Mouse (Mus musculus) kidney, adult 11 months (tissue): ENCODE results near the gene Ankrd50.

ENCODE experiments used
- DNase-seq: peaks from one replicate; pipeline ENCODE4 v3.0.0; 2022

Gene Ankrd50

DNA sequence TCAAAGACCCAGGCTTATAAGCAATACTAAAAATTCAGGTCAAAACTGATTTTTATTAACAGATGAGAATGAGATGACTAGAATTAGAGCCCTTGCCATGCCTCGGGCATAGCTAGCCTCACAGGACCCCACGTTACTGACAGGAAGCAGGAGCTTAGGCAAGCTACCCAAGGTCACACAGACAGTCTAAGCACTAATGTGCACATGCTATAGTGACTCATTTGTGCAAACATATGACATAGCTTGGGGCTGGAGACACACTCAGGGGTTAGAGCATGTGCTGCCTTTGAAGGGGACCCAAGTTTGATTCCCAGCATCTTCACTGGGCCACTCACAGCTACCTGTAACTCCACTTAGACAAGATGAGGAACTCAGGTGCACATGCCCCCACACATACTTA, 22.9 kb downstream of the Ankrd50 start:
- no peak for DNase-seq

DNA sequence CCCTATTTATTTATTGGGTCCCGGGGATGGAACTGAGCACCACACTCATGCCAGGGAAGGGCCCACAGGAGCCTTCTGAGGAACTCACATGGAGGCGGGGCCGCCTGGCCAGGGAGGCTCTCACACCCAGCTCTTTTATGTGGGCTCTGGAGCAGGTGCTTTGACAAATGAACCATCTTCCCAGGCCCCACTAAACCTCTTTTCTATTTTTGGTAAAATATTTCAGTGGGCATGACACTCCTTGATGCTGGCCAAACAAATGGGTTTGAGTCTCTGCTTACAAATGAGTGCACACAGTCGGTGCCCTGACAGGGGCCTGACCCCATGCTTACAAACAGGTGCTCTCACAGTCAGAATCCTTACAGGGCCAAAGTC, 24.4 kb downstream of the Ankrd50 start:
- DNase-seq: no peak

DNA sequence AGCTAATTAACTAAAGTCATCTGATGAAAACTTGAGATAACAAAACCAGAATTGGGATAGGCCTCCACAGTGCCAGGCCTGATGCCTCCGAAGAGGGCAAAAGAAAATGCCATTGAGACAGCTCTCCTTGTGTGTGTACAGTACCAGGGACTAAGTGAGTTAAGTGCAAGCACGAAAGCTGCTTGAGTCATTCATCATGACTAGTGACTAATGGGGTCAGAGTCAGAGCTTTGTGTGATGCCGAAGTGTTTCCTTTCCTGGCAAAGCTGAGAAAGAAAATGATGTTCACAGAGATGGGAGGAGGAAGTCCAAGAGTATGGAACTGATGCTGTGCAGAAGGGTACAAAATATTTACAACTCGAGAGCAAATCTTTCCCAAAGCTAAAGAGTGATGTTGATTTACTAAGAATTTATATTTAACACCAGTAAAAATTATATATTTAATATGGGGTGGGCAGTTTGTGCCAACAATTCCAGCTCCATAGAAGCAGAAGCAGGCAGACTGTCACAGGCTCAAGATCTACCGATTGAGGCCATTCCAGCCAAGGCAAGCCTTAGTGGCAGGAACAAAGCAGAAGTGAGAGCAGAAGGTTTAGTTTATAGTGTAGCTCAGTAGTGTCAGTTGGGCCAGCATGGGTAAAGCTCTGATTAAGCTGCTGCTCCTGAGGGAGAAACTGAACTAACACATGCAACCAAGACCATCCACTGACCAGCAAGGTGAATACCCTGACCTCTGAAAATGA, 25.0 kb downstream of the Ankrd50 start:
- DNase-seq: no peak

DNA sequence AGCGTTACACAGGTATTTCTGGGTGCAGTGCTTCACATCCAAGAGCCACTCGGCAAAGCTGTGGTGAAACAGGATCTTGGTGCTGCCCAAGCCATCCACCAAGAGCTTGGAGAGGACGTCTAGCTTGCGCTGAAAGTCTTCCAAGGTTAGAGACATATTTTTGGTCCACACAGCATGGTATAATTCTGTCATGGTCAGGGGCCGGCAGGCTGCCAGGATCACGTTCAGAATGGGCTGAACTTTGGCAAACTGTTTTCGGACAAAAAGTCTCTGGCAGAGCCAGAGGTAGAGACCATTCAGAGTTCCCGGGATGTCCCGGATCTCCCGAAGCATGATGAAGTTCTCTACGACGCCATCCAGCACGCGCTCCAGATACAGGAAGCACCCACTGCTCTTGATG, 27.6 kb downstream of the Ankrd50 start:
- no peak for DNase-seq

DNA sequence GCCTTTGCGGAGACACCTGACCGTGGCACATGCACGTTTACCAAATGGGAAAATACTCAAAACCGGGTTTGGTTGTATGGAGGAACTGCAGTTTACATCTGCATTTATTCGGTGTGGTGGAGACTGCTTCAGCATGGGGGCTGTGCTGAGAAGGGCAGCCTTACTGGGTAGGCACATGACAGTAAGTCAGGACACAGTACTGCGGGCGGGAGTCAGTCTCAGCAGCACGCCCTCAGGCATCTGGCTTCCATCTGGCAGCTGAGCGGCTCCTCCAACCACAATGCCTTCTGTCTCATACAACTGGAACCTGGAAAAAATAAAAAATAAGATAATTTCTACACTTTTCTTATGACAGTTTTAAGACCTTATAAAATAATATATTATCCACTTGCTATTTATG, 32.4 kb downstream of the Ankrd50 start:
- DNase-seq: no peak

DNA sequence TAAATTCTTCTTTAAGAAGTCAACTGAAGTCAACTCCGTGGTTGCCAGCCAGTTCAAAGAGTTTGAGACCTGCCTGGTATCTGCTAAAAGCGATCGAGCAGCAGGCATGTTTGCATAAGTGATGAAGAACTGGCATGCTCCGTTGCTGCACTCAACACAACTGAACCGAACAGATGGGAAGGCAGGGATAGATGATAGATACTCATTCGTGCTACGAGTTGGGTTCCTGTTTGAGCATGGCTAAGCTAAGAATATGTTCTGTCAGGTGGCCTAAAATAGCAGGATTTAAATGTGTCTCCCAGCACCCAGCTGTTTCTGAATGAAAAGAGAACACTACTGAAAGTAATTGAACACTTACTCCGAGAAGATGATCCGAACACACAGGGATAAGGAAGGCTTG, 38.1 kb downstream of the Ankrd50 start:
- DNase-seq: no peak

DNA sequence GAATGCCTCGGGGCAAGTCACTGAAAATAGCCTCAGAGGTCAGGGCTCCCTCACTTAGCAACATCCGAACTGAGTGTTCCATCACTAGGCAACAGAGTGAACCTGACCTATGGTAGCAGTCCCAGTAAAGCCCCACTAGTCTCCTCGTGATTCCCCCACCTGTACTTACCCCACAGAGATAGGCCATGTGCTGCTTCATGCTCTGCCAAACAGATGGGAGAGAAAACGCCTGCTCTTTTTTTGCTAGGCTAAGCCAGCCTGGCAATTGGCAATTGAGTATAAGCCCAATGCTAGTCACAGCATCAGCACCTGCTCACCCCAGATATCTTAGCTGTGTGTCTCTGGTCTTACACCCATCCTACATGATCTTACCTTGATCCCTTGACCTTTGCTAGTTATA, 40.8 kb downstream of the Ankrd50 start:
- no peak for DNase-seq

DNA sequence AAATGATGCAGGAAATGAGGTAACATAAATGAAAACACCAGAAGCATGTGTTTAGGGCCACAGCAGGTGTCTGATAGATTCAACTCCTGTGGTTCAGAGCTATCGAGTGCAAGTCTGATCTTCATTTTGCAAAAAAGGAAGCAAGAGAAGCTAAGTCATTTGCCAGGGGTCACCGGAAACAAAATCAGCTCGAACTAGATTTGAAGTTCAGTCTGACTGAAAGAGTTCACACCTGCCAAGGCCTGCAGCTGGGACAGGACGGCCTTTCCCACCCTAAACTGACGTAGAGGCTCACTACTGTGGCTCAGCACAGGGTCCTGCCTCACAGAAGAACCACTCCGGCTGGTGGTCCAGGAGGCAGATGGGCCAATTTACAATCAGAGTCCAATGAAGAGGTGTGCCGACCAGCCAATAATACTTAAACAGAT, 44.1 kb downstream of the Ankrd50 start:
- no peak for DNase-seq

DNA sequence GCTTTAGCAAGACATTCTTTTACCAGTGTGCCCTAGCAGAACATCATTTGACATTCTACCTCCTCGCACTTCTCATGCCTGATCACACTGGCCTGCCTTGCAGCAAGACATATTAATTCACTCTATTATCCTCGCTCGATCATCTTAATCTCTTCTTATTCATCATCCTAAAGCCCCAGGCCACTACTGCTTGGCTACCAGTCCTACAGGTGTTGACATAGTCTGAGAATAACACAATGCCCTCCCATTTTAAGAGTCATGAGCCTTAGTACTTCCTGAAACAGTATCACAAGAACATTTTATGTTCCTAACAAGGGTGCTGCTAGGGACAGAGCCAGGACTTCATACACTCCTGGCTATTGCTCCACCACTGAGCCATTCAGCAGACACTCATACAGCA, 48.0 kb downstream of the Ankrd50 start:
- DNase-seq: no peak

DNA sequence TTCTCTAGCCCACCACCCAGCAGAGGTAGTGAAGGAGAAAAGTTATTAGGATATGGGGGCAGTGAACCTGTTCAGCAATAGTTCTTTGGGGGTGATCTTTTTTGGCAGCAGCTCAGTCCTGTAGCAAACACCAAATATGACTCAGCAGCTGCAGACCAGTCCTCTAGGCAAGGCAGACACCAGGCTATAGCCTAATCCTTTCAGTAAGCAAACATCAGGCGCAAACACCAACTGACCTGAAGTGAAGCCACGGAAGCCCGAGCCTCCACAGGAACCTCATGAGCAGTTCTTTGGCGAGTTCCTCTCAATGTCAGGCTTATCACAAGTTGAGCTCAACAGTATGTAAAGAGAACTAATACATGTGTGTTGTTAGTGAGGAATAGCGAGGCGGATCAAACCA, 48.8 kb downstream of the Ankrd50 start:
- DNase-seq: no peak

DNA sequence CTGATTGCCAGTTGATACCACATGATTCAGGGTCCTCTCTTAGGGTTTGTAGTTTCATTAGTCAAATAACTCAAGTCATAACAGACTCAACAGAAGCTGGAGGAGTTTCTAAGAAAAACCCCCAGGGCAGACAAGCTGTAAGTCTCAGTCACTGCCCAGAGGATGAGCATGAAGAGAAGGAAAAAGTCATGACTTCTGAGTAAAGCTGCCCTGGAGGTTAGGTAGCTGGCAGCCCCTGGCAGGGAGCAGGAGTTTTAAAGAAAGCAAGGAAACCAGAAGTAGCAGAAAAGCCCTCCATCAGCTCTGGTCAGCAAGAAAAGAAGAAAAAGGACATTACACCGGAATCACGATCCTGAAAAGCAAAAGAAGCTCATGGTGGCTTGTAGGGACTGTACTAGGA, 50.2 kb downstream of the Ankrd50 start:
- no peak for DNase-seq

DNA sequence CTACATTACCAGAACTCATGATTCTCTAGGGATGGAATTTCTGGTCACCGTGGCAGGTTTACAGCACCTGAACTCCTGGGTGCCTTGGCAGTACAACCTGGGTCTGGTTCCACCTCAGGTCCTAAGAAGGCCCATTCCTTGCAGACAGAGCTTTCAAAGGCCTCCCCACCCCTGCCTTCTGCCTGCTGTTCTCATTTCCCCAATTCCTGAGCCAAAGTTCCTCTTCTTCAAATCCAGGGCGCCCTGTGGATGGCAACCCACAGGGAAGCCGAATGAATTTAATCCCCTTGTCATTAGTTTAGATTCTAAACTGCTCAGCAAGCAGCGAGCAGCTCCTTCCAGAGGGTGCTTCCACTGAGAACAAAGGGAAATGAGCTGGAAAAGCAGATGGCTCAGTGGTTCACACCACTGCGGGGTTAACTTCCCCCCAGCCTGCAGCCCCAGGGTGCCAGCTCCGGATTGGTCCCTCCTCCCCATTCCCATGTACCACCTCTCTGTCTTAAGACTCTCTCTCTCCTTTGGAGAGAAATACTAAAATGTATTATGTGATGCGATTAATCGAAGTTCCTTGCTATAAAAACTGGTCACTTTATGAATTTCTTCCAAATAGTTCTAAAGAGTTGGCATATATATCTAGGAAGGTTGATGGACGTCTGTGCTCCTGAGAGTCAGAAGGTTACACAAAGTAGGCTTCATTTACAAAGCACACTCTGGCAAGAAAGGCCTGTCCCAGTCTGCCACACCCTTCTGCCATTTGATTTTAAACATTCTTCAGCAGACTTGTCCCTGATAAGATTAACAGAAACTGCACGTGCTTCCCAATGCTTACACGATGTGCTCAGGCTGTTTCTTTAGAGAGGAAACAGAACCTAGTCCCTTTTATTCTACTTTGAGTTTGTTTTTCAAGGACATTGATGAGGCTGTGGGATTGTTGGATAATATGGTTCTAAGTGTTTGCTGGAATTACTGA, 50.9 kb downstream of the Ankrd50 start:
- no peak for DNase-seq

DNA sequence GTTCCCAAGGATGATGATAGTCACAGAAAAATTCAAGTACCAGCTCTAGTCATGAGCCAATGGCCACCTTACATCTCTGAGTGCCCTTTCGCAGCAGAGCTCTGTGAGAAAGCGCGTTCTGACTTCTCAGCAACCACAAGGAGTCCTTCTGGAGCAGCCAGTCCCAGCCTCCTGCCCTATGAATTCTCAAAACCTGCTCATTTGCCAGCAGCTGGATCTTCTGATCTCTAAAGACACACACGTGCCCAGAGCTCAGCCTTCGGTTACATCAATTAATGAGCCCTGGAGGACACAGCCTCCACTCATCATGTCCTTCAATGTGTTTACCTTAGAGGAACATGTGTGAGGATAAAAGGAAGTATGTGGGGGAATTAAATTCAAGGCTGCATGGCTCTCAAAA, 53.2 kb downstream of the Ankrd50 start:
- DNase-seq: no peak

DNA sequence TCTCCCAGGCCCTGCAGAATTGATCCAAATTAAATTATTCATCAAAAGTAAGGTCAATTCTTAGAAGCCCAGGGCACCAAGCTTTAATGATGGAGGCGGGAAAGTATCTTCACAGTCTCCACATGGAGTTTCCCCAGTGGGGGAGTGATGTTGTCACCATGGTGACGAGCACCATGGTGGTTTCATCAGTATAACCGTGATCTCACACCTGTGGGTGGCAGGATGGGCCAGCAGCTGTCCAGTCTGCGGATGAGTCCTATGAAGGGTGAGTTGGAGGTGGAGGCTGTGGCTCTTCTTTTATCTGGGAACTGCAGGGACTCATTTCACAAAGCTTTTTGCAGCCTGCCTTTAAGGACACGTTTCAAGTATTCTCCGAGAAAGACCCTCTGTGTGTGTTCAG, 53.6 kb downstream of the Ankrd50 start:
- no peak for DNase-seq

DNA sequence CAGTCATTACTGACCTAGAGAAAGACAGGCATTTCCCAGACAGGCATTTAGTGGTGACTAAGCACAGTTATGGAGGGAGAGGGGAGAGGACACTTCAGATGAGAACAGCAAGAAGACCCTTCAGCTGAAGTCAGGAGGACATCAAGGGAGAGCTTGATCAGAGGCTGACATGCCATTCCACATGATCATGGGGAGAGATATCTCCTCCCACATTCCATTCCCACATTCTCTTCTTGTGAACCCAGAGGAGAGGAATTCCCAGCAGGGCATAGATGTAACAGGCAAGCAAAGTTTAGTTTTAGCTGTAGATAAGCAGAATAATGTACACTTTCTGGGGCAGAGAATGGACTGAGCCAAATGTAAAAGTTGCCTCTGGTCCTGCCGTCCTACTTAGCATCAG, 57.4 kb downstream of the Ankrd50 start:
- DNase-seq: no peak

DNA sequence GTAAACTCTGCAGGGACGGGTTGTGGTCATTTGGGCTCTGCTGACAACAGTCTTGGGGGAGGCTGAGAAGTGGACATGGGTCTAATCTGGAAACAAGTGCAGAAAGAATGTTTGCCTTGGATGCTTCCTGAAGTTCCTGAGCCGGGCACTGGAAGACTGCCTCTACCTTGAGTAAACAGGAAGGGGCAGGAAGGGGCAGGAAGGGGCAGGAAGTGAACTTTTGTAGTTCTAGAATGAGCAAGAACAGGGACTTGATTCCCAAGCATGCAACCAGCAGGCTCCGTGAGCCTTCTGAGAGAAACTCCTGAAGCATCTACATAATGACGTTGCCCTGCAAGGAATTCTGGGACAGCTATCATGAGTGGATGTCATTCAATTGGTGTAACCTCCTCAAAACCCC, 60.7 kb downstream of the Ankrd50 start:
- no peak for DNase-seq

DNA sequence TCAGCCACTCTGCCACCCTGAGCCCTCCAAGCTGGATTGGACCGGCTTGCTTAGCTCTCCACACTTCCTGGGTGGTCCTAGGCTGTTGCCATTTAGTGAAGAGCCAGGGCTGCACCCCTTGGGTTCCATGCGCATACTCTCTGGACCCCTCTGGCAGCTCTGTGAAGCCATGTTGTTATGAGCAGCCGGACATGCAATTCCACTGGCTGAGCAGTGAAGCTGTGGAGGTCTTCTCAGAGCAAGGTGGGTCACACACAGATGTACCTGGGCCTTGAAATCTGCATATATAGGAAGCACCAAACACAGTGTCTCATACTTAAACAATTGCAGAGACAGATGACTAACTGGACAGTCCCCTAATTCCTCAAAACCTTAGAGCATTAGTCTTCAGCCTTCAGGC, 64.7 kb downstream of the Ankrd50 start:
- DNase-seq: no peak

DNA sequence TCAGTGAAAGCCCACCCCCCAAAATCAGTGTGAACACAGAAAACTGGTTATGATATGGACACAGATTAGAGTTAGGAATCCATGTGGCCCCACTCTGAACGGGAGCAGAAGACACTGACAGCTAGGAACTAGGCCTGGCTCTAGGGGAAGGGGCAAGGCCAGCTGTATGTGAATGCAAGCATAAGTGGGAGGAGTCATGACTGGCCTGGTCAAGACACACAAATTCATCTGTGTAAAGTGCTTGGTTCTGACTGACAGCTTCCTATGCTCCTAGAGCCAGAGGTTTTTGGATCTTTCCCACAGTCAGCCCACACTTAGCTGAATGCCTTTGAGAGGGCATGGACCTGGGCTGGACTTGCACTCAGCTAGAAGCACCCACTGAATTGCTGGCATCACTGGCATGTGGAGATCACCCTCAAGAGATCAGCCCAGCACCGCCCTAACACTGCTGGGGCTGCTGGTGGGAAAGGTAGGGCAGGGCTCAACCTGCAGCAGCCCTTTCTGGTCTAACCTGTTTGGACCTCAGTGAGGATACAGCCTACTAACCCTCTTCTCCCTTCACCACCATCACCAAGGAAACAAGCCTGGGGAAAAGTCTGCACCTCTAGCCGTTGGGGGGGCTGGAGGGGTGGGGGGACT, 69.2 kb downstream of the Ankrd50 start:
- DNase-seq: no peak
